Mouse (Mus musculus): ENCODE measurements at regions not wholly inside any gene's neighbourhood (a gene's known extent, or its start where the extent isn't known, plus 50 kb on each side); places are given as distances from the start of the nearest gene placed in this dataset.

- Histone ChIP-seq H3K9me3 (replicated peaks) (no peaks in the 10 kb centered on the region), H3K4me1 (no peaks in the 10 kb centered on the region), H3K27ac (no peak overlapping the region), H3K36me3 (no peaks in the 10 kb centered on the region), H3K27me3 (ENCODE audit: low read depth, poor library complexity, severe bottlenecking) (no peaks in the 10 kb centered on the region), H3K4me3 (no peak overlapping the region)
- no peak for DNase-seq (ENCODE audit: low spot score)
These were observed 891.5 kb downstream of the Stpg2 start for GRCm38 (mm10) chr3:140096854-140097540.

GRCm38 (mm10) chr3:140109401-140109800, 903.9 kb downstream of the Stpg2 start:
- 75% methylated on average over 4 of the region's 4 CpGs for WGBS
- no peak overlapping the region for H3K27ac ChIP-seq
- H3K36me3 ChIP-seq = no peaks in the 10 kb centered on the region
- no peak for DNase-seq (ENCODE audit: low spot score)
- peaks cover 6% of the 10 kb centered on the region; the same call in 1 of the 2 replicates for H3K4me1 ChIP-seq
- no peaks in the 10 kb centered on the region for H3K27me3 ChIP-seq (ENCODE audit: low read depth, poor library complexity, severe bottlenecking)
- no peak overlapping the region for H3K4me3 ChIP-seq
- H3K9me3 ChIP-seq (replicated peaks) = no peaks in the 10 kb centered on the region

DNA sequence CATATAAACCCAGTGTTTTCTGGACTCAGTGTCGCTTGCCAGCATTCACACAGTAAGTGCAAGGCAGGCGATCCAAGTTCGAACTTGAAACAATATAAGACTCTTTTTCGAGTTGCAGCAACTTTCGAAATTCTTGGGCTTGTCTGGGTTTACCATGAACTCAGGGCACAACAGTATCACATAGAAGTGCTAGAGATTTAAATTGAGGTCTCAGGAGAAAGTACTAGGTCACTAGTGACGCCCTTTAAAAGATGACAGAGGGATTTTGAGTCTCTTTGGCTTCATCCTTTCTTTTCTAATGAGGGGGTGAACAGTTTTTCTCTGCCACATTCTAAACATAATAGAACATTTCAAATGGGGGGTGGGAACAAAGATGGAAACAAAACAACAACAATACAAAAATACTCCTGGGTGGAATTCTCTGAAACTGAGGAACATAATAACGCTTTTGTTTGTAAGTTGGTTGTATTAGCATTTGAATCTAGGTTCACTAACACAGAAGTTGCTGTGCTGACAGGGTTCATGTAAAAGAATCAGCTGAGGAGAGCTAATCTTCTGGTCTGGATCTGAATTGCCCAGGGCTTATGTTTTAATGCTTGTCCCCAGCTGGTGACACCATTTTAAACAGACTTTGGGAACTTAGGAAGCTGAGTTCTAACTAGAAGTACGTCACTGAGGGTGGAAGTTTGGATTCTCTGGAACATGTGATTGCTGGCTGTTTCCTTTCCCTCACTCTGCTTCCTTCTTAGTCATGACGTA, 906.1 kb downstream of the Stpg2 start:
- 86% methylated on average over 9 of the region's 9 CpGs for WGBS
- Histone ChIP-seq H3K9me3 (replicated peaks) (no peaks in the 10 kb centered on the region), H3K36me3 (no peaks in the 10 kb centered on the region), H3K4me3 (no peak overlapping the region), H3K4me1 (peaks cover 6% of the 10 kb centered on the region; the same call in 1 of the 2 replicates), H3K27me3 (ENCODE audit: low read depth, poor library complexity, severe bottlenecking) (no peaks in the 10 kb centered on the region), H3K27ac (no peak overlapping the region)
- DNase-seq (ENCODE audit: low spot score) = no peak

DNA sequence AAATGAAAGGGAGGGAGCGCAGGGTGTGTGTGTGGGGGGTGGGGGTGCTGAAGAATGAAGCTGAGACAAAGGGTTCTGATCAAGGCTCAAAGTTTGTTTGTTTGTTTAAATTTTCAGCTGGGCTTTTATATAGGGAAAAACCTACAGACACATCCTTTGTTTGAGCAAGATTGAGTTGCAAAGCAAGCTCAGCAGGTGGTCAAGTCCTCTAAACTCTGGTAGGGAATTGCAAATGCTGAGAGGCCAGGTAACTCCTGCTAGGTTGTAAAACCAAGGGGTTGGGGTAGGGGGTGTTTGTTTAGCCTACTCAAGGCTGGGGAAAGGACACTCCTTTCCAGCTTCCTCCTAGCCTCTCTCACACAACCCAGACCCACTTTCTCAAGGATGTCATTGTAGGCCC, 909.6 kb downstream of the Stpg2 start:
- no peaks in the 10 kb centered on the region for H3K36me3 ChIP-seq
- no peak for DNase-seq (ENCODE audit: low spot score)
- H3K4me1 ChIP-seq = peaks cover 6% of the 10 kb centered on the region; the same call in 1 of the 2 replicates
- no peak overlapping the region for H3K4me3 ChIP-seq
- H3K27ac ChIP-seq = no peak overlapping the region
- no peaks in the 10 kb centered on the region for H3K9me3 ChIP-seq (replicated peaks)
- 73% methylated on average over 1 of the region's 1 CpGs for WGBS
- H3K27me3 ChIP-seq (ENCODE audit: low read depth, poor library complexity, severe bottlenecking) = no peaks in the 10 kb centered on the region

DNA sequence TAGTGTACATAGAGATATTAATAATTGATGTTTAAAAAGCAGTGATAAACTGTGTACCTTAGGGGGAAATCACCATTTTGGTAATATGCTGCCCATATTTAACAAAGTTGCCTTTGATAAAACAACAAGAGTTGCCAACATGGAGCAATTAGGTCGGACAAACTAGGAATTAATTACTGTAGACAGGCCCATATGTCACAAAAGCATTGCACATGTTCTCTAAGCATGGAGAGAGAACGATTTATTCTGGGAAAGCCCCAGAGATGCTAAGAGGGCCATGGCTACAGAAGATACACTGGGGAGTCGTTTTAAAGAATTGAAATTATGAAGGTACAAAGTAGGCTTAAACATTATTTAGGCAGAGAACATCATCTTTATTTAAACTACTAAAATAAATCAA, 921.8 kb downstream of the Stpg2 start:
- Histone ChIP-seq H3K4me3 (no peak overlapping the region), H3K36me3 (no peaks in the 10 kb centered on the region), H3K9me3 (replicated peaks) (no peaks in the 10 kb centered on the region), H3K27me3 (ENCODE audit: low read depth, poor library complexity, severe bottlenecking) (no peaks in the 10 kb centered on the region), H3K27ac (no peak overlapping the region), H3K4me1 (peaks cover 6% of the 10 kb centered on the region; the same call in 1 of the 2 replicates)
- DNase-seq (ENCODE audit: low spot score) = no peak
- WGBS = 73% methylated on average over 3 of the region's 3 CpGs

DNA sequence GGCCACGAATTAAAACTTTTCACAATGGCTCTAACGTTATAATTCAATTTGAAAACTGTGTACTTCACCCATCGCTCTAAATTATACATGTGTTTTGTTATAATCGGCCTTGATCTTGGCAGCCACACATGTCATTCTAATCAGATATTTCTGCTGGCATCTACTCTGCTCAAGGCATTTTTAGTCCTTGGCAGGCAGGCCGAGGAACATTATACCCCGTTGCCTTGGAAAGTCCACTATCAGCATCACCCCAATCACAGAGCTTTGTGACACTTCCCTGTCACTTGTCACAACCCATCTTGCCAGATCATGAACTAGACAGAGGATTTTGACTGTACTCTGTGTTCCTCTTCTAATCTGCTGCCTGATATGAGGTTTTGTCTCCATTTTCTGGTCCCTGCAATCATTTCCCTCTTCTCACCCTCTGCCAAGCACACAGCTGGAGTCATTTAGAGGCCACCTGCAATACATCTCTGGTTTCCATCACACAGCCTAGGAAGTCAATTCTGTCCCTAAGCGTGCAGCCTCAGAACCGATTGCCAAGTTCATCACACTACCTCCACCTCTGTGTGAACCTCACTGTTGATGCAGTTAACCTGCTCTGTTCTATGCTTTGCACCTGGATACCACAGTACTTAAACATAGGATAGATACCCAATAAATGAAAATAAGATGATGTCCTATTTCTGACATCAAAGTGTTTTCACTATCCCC, 923.7 kb downstream of the Stpg2 start:
- Histone ChIP-seq H3K27ac (no peak overlapping the region), H3K9me3 (replicated peaks) (no peaks in the 10 kb centered on the region), H3K4me3 (no peak overlapping the region), H3K36me3 (no peaks in the 10 kb centered on the region), H3K4me1 (peaks cover 6% of the 10 kb centered on the region; the same call in 1 of the 2 replicates), H3K27me3 (ENCODE audit: low read depth, poor library complexity, severe bottlenecking) (no peaks in the 10 kb centered on the region)
- no peak for DNase-seq (ENCODE audit: low spot score)
- 86% methylated on average over 8 of the region's 8 CpGs for WGBS

- H3K27me3 ChIP-seq (ENCODE audit: low read depth, poor library complexity, severe bottlenecking) = no peaks in the 10 kb centered on the region
- no peak for DNase-seq (ENCODE audit: low spot score)
- no peaks in the 10 kb centered on the region for H3K9me3 ChIP-seq (replicated peaks)
- no peak overlapping the region for H3K4me3 ChIP-seq
- 91% methylated on average over 2 of the region's 2 CpGs for WGBS
- H3K36me3 ChIP-seq = no peaks in the 10 kb centered on the region
- H3K27ac ChIP-seq = no peak overlapping the region
- H3K4me1 ChIP-seq = no peaks in the 10 kb centered on the region
These were observed 938.4 kb downstream of the Stpg2 start for GRCm38 (mm10) chr3:140143900-140144299.

DNA sequence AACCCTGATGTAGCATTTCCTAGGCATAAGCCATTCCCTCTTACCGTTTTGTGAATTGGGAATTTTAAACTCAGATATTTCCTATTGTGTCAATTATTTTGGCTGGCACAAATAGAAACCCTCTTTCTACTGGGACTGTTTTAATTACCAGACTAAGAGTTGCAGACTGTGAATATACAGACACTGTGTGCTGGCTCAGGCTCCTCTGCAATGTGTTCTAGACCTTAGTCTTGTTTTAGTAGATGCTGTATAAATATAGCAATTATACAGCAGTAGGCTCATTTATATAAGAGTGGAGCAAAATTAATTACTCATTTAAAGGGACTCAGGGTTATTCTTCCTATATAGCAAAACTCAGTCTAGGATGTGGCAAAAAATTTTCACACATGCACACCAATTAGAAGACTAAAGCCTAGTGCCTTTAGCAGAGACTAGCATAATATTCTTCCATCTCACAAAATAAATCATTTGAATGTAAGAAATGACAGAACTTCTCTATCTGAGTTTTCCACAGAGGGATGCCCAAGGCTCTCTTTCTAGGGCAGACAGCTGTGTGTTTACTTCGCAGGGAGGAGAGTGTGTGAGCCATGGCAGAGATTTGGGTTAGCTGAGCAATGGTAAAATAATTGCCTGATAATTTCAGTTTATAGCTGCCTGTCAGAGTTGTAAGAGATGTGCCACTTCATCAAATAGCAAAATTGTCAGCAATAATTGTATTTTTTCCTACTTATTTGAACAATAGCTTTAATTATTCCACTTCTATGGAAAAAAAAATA, 941.9 kb downstream of the Stpg2 start:
- Histone ChIP-seq H3K9me3 (replicated peaks) (no peaks in the 10 kb centered on the region), H3K36me3 (no peaks in the 10 kb centered on the region), H3K27me3 (ENCODE audit: low read depth, poor library complexity, severe bottlenecking) (no peaks in the 10 kb centered on the region), H3K4me1 (no peaks in the 10 kb centered on the region), H3K4me3 (no peak overlapping the region), H3K27ac (no peak overlapping the region)
- DNase-seq (ENCODE audit: low spot score) = no peak
- WGBS = 86% methylated on average over 2 of the region's 2 CpGs

DNA sequence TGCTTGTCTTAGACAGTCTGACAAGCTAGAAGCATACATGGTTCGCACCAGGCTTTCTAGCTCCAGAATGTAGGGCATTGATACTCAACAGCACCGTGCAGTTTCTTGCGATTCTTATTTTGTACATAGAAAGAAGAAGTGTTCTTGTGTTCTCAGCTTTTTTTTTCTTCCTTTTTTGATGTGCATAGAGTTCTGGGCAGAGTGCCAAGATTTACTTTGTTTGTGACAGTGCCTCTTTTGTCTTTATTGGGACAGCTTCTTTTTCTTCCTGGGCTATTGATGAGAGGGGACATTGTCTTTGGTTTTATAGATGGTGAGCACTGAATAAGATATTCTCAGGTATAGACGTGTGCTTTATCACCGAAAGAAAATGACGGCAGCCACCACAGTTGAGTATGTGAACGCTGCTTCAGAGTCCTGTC, 945.0 kb downstream of the Stpg2 start:
- whole genome bisulfite sequencing = 96% methylated on average over 7 of the region's 7 CpGs
- Histone ChIP-seq H3K4me1 (no peaks in the 10 kb centered on the region), H3K27ac (no peak overlapping the region), H3K9me3 (replicated peaks) (no peaks in the 10 kb centered on the region), H3K36me3 (no peaks in the 10 kb centered on the region), H3K4me3 (no peak overlapping the region), H3K27me3 (ENCODE audit: low read depth, poor library complexity, severe bottlenecking) (no peaks in the 10 kb centered on the region)
- no peak for DNase-seq (ENCODE audit: low spot score)

- 94% methylated on average over 2 of the region's 2 CpGs for WGBS
- H3K36me3 ChIP-seq = no peaks in the 10 kb centered on the region
- H3K9me3 ChIP-seq (replicated peaks) = no peaks in the 10 kb centered on the region
- no peak overlapping the region for H3K27ac ChIP-seq
- no peak for DNase-seq (ENCODE audit: low spot score)
- H3K27me3 ChIP-seq (ENCODE audit: low read depth, poor library complexity, severe bottlenecking) = no peaks in the 10 kb centered on the region
- H3K4me3 ChIP-seq = no peak overlapping the region
- no peaks in the 10 kb centered on the region for H3K4me1 ChIP-seq
These were observed 974.0 kb downstream of the Stpg2 start for GRCm38 (mm10) chr3:140179471-140179870.

DNA sequence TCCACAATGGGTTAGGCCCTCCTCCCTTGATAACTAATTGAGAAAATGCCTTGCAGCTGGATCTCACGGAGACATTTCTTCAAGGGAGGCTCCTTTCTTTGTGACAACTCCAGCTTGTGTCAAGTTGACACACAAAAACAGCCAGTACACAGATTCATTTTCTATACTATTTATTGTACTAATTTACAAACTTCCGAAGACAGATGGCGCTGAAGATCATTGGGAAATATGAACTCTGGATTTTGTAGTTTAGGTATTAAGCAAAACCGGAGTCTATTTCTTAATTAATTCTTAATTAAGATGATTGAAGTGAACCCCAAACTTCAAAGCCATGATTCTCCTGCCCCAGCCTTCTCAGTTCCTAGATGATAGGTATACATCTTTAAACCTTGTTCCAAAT, 977.2 kb downstream of the Stpg2 start:
- Histone ChIP-seq H3K27me3 (ENCODE audit: low read depth, poor library complexity, severe bottlenecking) (no peaks in the 10 kb centered on the region), H3K4me3 (no peak overlapping the region), H3K4me1 (no peaks in the 10 kb centered on the region), H3K36me3 (no peaks in the 10 kb centered on the region), H3K9me3 (replicated peaks) (no peaks in the 10 kb centered on the region), H3K27ac (no peak overlapping the region)
- 89% methylated on average over 4 of the region's 4 CpGs for WGBS
- DNase-seq (ENCODE audit: low spot score) = no peak

DNA sequence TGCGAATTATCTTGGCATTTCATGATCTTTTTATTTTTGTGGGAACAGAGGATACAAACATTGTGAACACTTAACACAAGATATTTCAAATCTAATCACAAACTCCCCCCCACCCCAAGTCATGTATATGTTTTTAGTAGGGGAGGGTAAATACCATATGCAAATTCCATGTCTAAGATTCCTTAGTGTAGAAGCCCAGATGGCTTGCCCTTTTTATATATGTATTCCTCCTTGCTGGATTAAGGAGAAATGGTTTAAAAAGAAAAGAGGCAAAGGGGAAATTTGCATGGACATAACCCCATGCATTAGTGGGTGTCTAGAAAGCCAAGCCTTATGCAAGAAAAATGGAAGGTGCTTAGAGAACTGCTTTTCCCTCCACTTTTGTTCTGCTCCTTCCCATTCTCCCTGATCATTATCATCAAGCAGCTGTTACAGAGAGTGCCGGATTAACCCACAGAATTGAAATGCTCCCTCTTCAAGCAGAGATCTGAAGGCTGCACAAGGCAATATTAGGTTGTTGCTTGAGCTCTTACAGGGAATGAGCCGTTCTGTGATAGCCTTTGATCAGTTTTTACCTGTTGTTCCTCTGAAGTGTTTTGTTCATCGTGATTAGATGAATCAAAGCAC, 979.5 kb downstream of the Stpg2 start:
- WGBS = 69% methylated on average over 4 of the region's 4 CpGs
- Histone ChIP-seq H3K27ac (no peak overlapping the region), H3K4me3 (no peak overlapping the region), H3K9me3 (replicated peaks) (no peaks in the 10 kb centered on the region), H3K4me1 (no peaks in the 10 kb centered on the region), H3K36me3 (no peaks in the 10 kb centered on the region), H3K27me3 (ENCODE audit: low read depth, poor library complexity, severe bottlenecking) (no peaks in the 10 kb centered on the region)
- DNase-seq (ENCODE audit: low spot score) = no peak
